Comparison of ENCODE assay signal across 9 mouse cellular contexts in the genomic region with DNA sequence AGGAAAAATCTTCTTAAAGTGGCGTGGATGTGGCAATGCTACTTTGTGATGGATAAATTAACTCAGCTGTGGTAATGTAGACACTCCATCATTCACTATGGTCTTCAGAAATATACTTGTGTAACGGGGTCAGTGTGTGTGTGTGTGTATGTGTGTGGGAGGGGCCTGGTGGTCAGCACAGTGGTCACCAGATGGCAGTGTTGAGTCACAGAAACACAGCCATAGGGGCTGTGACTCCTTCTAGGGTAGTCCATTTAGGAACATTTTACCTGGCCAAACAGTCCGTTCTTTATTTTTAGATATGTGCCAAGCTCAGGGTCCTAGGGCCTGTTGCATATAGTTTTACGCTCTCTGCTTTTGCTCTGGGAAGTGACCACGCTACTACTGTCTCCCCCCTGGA.
A peak's percentile ranks its signal among the peaks of the same experiment; 100 is the strongest.
DNase-seq lines count a peak whose midpoint lies in the region; TF ChIP-seq lines count a peak whose summit lies in the region.
"Had no signal": no experiment of that assay in that cellular context is flagged by ENCODE, and none has a peak within 500 bp of the region (broad histone marks: within the 10 kb centered on the region; RNA-seq: fewer than 3 reads in every experiment).

No protein-coding gene starts in this region.

- no peaks in the 10 kb centered on the region for H3K4me1 ChIP-seq in cerebellum, adult 2 months (ENCODE audit: control insufficient read depth, insufficient read depth, low read length)
- H3K4me1 ChIP-seq: lung, embryonic 15.5 days had no signal

- H3K27ac ChIP-seq in cerebellum, adult 2 months (ENCODE audit: insufficient read depth, low read length): no peak overlapping the region
- H3K27ac ChIP-seq: lung, embryonic 15.5 days had no signal

- TF ChIP-seq POLR2A in cerebellum, adult 2 months (IDR thresholded peaks at IDR 0.05; ENCODE audit: borderline replicate concordance, insufficient read depth, low read length): no peak

- WGBS in cerebellum, adult 2 months: 62% methylated on average over 5 of the region's 5 CpGs

- DNase-seq in cerebellum, adult 2 months: peak in 1 of 2 experiments; percentile 9
- no peak for DNase-seq in cerebellum, adult 11 months
- peak; percentile 7 for DNase-seq in left cerebral cortex, adult 11 months (ENCODE audit: low spot score)
- DNase-seq in left cerebral cortex, adult 8-10 months (ENCODE audit: low spot score in 2 of 2): no peak
- peak; percentile 65 for DNase-seq in ZHBTc4 (ENCODE audit: low read depth, low spot score)
- DNase-seq in forelimb bud, embryonic 11.5 days (ENCODE audit: low read depth, low spot score): peak; percentile 55
- DNase-seq in lung, postnatal 14 days: peak; percentile 7
- no peak for DNase-seq in spleen, postnatal 14 days (ENCODE audit: low spot score in 2 of 2)

- peak; percentile 29; the same call in 1 of the 2 replicates for TF ChIP-seq CTCF in cerebellum, adult 2 months (IDR thresholded peaks at IDR 0.05; ENCODE audit: borderline replicate concordance, insufficient read depth, low read depth, low read length)

- no peak overlapping the region for H3K4me3 ChIP-seq in cerebellum, adult 2 months (replicated peaks; ENCODE audit: insufficient read depth, low read depth, low read length)
- H3K4me3 ChIP-seq: lung, embryonic 15.5 days had no signal

- no peaks in the 10 kb centered on the region; the same call in 1 of the 2 replicates for H3K27me3 ChIP-seq in cerebellum, adult 2 months (ENCODE audit: control insufficient read depth, insufficient read depth, low read length)
- H3K27me3 ChIP-seq: lung, embryonic 15.5 days had no signal

Comparison
In these comparisons a context has a peak if more than half of its experiments do, and no peak if none do; other contexts are left out.
1. DNase-seq: peak in left cerebral cortex, adult 11 months (single experiment), ZHBTc4 (single experiment), forelimb bud, embryonic 11.5 days (single experiment) and lung, postnatal 14 days (single experiment); none in cerebellum, adult 11 months (single experiment), left cerebral cortex, adult 8-10 months (0 of 2) and spleen, postnatal 14 days (0 of 2).